Mouse (Mus musculus): ENCODE measurements around the gene Gm5798.
"Not testable (repeated sequence)": the region's sequence is repeated elsewhere in the genome, so short reads cannot be mapped to it uniquely, and the experiment has no call there.

Gm5798 gene

GRCm38 (mm10) chr14:41348309-41348708, at the start of gene Gm5798:
TSS of gene Gm5798 (plus strand) at chr14:41348609.
- DNase-seq, result not testable (repeated sequence)

DNA sequence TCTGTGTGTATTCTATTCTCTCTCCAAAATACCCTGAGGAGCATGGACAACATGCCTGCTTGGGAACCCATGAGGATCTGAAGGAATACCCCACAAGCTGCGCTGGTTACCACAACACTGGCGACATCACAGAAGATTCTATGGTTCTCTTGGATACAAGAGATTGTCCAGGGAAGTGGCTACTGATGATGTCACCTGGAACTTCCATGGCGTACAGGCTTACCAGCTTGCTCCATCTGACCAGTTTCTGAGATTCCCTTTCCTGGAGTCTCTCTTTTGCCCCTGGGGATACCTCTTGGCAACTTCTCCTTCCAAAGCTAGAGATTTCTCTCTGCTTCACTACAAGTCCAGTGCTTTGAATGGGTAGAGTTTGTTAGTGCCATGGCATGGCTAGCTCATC, 37.9 kb downstream of the Gm5798 start, which contains the start of gene Gm7945:
Gene Gm7945, minus strand, starts transcription at position 101 of the 400 bp plus-strand sequence.
- not testable (repeated sequence) for DNase-seq
